8 mouse cellular contexts compared by ENCODE assay signal in the genomic region with DNA sequence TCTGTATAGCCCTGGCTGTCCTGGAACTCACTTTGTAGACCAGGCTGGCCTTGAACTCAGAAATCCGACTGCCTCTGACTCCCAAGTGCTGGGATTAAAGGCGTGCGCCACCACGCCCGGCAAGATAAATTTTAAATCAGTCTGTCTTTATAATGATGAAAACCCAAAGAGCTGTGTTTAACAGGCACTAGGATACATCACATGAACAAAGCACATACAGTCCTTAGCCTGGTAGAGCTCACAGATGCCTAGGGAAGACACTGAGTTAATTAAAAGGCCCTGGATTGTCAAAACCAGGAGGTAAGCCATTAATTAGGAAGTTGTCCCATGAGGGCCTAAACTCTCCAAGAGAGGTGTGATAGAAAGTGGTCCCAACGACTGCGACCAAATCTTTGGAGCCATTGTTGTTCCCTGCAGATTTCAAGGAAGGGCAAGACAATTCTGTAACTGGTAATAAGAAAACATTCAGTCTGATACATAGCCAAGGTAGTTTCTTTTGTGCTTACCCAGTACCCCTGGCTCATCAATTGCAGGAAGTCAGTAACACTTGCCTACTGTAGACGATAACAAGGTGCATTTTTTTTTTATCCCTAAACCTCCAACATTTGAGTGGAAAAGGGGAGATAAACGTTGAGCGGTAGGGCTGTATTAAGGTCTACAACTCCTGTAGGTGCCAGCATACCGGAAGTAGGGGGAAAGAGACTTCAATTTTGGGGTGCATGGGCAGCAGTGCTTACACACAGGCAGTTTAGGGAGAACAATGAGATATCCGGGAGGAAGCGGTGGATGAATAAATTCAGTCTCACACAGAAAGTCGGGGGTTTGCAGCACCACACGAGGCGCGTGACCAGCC. TPM values are rescaled to one million over a fixed set of nuclear protein-coding genes. Genes with fewer than 3 reads are reported as not detected.
A peak's percentile ranks its signal among the peaks of the same experiment; 100 is the strongest.
DNase-seq lines count a peak whose midpoint lies in the region; ATAC-seq lines count a peak whose summit lies in the region.

No protein-coding gene starts in this region.

- H3K4me1 ChIP-seq in kidney, embryonic 15.5 days, result peaks cover 26% of the 10 kb centered on the region

- DNase-seq in kidney, postnatal 4 days, result no peak
- DNase-seq in ZHBTc4 (ENCODE audit: low read depth, low spot score), result peak; percentile 12
- peak; percentile 3 for DNase-seq in forelimb bud, embryonic 11.5 days (ENCODE audit: low read depth, low spot score)
- DNase-seq in left cerebral cortex, postnatal 10 days (ENCODE audit: extremely low spot score in 1 of 2, low spot score in 2 of 2), result no peak
- no peak for DNase-seq in adrenal gland, postnatal 4 days (ENCODE audit: low spot score in 2 of 2)
- no peak for DNase-seq in left cerebral cortex, adult 9 months (ENCODE audit: low spot score in 2 of 2)

- no peak; the same call in 1 of the 2 replicates for ATAC-seq in kidney, embryonic 15.5 days (replicated peaks; ENCODE audit: low FRiP score)
- peak; percentile 26 for ATAC-seq in megakaryocyte, adult 5-6 weeks (ENCODE audit: poor library complexity, severe bottlenecking)

- intact Hi-C loops in left cerebral cortex, postnatal 10 days (cut with DNase I), result loop anchor here (5.0 kb wide), 1 partner anchor 36 kb away; no protein-coding TSS in a partner anchor

- peak overlapping the region; percentile 91 for H3K4me3 ChIP-seq in kidney, embryonic 15.5 days (replicated peaks)

- 40% methylated on average over 17 of the region's 17 CpGs for WGBS in kidney, embryonic 15.5 days

- H3K36me3 ChIP-seq in kidney, embryonic 15.5 days, result no peaks in the 10 kb centered on the region

- H3K27me3 ChIP-seq in kidney, embryonic 15.5 days, result no peaks in the 10 kb centered on the region

- peak overlapping the region; percentile 63 for H3K9ac ChIP-seq in kidney, embryonic 15.5 days

- peak overlapping the region; percentile 98 for H3K27ac ChIP-seq in kidney, embryonic 15.5 days

- H3K4me2 ChIP-seq in kidney, embryonic 15.5 days, result peak overlapping the region; percentile 70

- H3K9me3 ChIP-seq in kidney, embryonic 15.5 days (replicated peaks), result no peaks in the 10 kb centered on the region

RNA-seq across cellular contexts. Expression of gene Pum2, which starts 0.6 kb away (rescaled TPM):
- polyA plus RNA-seq in kidney, embryonic 15.5 days (2015; fragmentation: Nextera tagmentation; extraction: Ambion mirVana), result 47.9 and 49.1 TPM in 2 replicates
- 152 and 162 TPM in 2 replicates for total RNA-seq in megakaryocyte, adult 5-6 weeks (2015)
- total RNA-seq in megakaryocyte, adult 5-6 weeks (2017), result 119 and 124 TPM in 2 replicates
- total RNA-seq in left cerebral cortex, postnatal 10 days (2021), result 100 to 1,000 TPM; 149 to 193 TPM
- total RNA-seq in adrenal gland, postnatal 4 days (2021), result 100 to 1,000 TPM; 155 to 166 TPM

Comparison
In these comparisons a context has a peak if more than half of its experiments do, and no peak if none do; other contexts are left out.
1. DNase-seq: peak in ZHBTc4 (single experiment) and forelimb bud, embryonic 11.5 days (single experiment); none in kidney, postnatal 4 days (0 of 2), left cerebral cortex, postnatal 10 days (0 of 2), adrenal gland, postnatal 4 days (0 of 2) and left cerebral cortex, adult 9 months (0 of 2).